Mouse (Mus musculus) erythroblast, adult 5-6 weeks (primary cell): ENCODE measurements at regions not wholly inside any gene's neighbourhood (a gene's known extent, or its start where the extent isn't known, plus 50 kb on each side); places are given as distances from the start of the nearest gene placed in this dataset.

ENCODE experiments used
- ATAC-seq: replicated peaks from 2 replicates; pipeline ENCODE4 v1.8.0; 2016; ENCODE audit warnings: moderate number of reproducible peaks, mild to moderate bottlenecking, moderate TSS enrichment, inconsistent platforms; ENCODE audit not compliant: poor library complexity, low FRiP score, severe bottlenecking

DNA sequence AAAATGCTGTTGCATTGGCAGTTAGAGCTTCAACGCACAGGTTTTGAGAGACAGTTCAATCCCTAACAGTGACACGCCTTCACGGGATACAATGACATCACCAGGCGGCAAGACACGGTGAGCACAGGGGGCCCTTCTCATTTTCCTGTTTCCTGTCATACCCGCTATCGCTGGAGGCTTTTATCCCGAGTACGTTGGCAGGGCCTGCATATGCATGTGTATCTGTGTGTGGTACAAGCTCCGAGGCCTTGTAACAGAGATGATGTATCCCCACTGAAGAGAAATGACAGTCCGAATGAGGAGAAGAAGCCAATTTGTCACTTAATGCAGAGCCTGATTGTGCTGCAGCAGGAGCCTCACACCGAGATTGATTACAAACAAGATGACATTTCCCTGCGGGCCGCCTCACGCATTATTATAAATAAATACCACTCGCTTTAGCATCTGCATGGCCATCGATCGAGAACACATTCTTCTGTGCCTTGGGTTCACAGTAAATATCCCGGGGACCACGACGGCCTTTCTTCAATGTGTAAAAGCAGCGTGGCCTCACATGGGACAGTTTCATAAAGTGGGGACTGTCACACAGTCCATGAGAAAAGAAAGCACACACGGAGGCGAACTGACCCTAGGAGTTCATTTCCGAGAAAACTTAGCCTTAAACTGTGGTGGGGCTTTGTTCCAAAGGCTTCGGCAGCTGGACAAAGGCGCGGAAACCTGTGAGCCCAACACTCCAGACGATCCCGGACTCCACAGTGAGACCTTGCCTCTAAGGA lies 54.9 kb upstream of the Noct start:
- ATAC-seq, result no peak

DNA sequence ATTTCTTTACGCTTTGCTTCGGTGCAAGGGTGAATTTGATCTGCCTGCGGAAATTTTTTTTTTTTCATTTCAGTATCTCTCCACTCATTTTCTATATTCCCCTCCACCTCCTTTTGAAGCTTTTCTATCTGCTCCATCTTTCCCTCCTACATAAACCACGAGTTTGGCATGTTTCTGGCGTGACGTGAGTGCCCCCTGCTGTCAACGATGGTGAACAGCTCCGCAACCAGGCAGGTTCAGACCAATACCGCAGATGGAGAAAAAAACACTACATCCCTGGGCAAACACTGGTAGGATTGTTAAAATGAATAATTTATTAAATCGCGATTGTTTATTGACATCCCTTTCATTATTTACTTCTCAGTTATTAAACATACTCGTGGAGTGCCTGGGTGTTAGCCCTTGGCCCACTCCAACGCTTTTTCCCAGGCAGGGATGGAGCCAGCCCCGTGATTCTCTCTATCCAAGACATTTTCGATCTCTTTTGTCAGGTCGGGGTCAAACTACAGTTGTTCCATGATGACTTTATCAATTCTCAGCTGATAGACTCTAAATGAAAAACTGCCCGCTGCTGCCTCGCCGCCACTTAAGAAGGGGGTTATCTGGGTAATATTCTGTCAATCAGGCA lies 53.9 kb upstream of the Noct start:
- ATAC-seq, result peak; percentile 83
